Mouse (Mus musculus) G1E (cell line): ENCODE measurements around the gene Uqcrfs1. TPM values are rescaled to one million over a fixed set of nuclear protein-coding genes. Genes with fewer than 3 reads are reported as not detected.

Experiments
- ATAC-seq: 2 replicates; pipeline ENCODE4 v1.8.0; 2016; ENCODE audit warnings: mild to moderate bottlenecking; ENCODE audit not compliant: insufficient number of reproducible peaks, poor library complexity, low FRiP score, severe bottlenecking; ENCODE audit errors: extremely low read depth
- DNase-seq: peaks from one replicate; pipeline ENCODE4 v3.0.0; 2012; ENCODE audit warnings: low spot score
- H3K27me3 ChIP-seq: 2 replicates; pipeline ENCODE4 v1.6.1; 2012; ENCODE audit warnings: mild to moderate bottlenecking, low read length, inconsistent platforms; ENCODE audit not compliant: insufficient read depth
- H3K36me3 ChIP-seq: replicated peaks from 2 replicates; pipeline ENCODE3; 2012; ENCODE audit warnings: mild to moderate bottlenecking, inconsistent platforms
- H3K4me1 ChIP-seq: 2 replicates; pipeline ENCODE4 v1.6.1; 2012; ENCODE audit warnings: low read depth, low read length, inconsistent platforms, mixed read lengths; ENCODE audit not compliant: insufficient read depth
- H3K4me3 ChIP-seq: 2 replicates; pipeline ENCODE4 v1.5.1; 2012; ENCODE audit warnings: low read depth, mild to moderate bottlenecking, inconsistent platforms, low read length, moderate library complexity, mixed read lengths
- H3K9me3 ChIP-seq: replicated peaks from 2 replicates; pipeline ENCODE4 v1.6.1; 2012; ENCODE audit warnings: inconsistent platforms
- CTCF ChIP-seq: IDR thresholded peaks from 2 replicates; pipeline ENCODE4 v1.5.1; 2012; ENCODE audit warnings: low read depth, low read length, inconsistent platforms, mixed read lengths
- GATA1 ChIP-seq: IDR thresholded peaks from 2 replicates; pipeline ENCODE4 v1.6.1; 2012; ENCODE audit warnings: borderline replicate concordance, low read length, inconsistent platforms, mixed read lengths
- GATA2 ChIP-seq: IDR thresholded peaks from 2 replicates; pipeline ENCODE4 v1.6.1; 2012; ENCODE audit warnings: low read depth, low read length, inconsistent platforms, borderline replicate concordance
- POLR2AphosphoS5 ChIP-seq: IDR thresholded peaks from 2 replicates; pipeline ENCODE4 v1.6.1; 2012; ENCODE audit warnings: low read depth, low read length, inconsistent platforms; ENCODE audit not compliant: insufficient replicate concordance
- TAL1 ChIP-seq: conservative IDR thresholded peaks from 2 replicates; pipeline ENCODE4 v1.6.1; 2012; ENCODE audit warnings: low read depth, low read length, inconsistent platforms, mixed read lengths
- polyA plus RNA-seq: library from polyadenylated mRNA; stranded (reverse); fragments of >175 nt; gene quantifications from 2 replicates; pipeline ENCODE4 v1.2.3, GENCODE M21; 2012
- total RNA-seq, 2 experiments: library from RNA; stranded (forward) in 1 of 2; stranded (reverse) in 1 of 2; fragments of 200-1000 nt in 1 of 2; fragments of >200 nt in 1 of 2; fragmentation: Nextera tagmentation in 1 of 2; gene quantifications; 2 replicates each; pipeline ENCODE4 v1.2.3; 2014 to 2017

The Uqcrfs1 gene
- total and polyA plus RNA-seq, 3 experiments, result 61.2 to 158 (median 106) TPM

DNA sequence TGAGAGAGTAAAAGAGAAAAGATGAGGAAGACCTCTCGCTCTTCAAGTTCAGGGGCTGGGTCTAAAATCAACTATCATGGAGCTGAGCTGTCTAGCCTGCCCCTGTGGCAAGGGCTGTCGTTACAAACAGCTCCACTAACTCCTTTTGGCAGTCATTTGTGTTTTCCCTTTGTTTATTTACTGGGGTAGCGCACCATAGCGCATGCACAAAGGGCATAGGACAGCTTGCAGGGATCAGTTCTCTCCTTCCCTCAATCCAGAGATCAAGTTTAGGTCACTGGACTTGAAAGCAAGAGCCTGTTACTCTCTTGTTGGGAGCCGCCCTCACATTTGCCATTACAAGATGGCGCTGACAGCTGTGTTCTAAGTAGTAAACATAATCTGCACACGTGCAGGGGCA is 22.4 kb upstream of the Uqcrfs1 start:
- Histone ChIP-seq H3K4me3 (no peak overlapping the region), H3K4me1 (peaks cover 2% of the 10 kb centered on the region; the same call in 1 of the 2 replicates), H3K36me3 (no peaks in the 10 kb centered on the region), H3K9me3 (no peaks in the 10 kb centered on the region), H3K27me3 (peaks cover 7% of the 10 kb centered on the region)
- TF ChIP-seq CTCF (no peak), TAL1 (no peak), POLR2AphosphoS5 (no peak), GATA2 (no peak), GATA1 (no peak)
- ATAC-seq (no peak), DNase-seq (no peak)

- Histone ChIP-seq H3K9me3 (no peaks in the 10 kb centered on the region), H3K27me3 (peaks cover 11% of the 10 kb centered on the region), H3K36me3 (no peaks in the 10 kb centered on the region), H3K4me3 (no peak overlapping the region), H3K4me1 (peaks cover 2% of the 10 kb centered on the region; the same call in 1 of the 2 replicates)
- ATAC-seq (no peak), DNase-seq (no peak)
- no peak for TF ChIP-seq GATA1
- TF ChIP-seq CTCF, result no peak
- no peak for TF ChIP-seq POLR2AphosphoS5
- no peak for TF ChIP-seq TAL1
- no peak for TF ChIP-seq GATA2
These were observed 21.6 kb upstream of the Uqcrfs1 start for GRCm38 (mm10) chr13:30566767-30567166.

GRCm38 (mm10) chr13:30560603-30561002 is 15.4 kb upstream of the Uqcrfs1 start:
- no peaks in the 10 kb centered on the region for H3K36me3 ChIP-seq
- DNase-seq (no peak), ATAC-seq (no peak)
- no peak overlapping the region for H3K4me3 ChIP-seq
- H3K27me3 ChIP-seq, result peaks cover 6% of the 10 kb centered on the region
- no peaks in the 10 kb centered on the region for H3K4me1 ChIP-seq
- no peak for TF ChIP-seq GATA1
- TF ChIP-seq POLR2AphosphoS5, result no peak
- TF ChIP-seq CTCF, result no peak
- no peak for TF ChIP-seq TAL1
- no peak for TF ChIP-seq GATA2
- no peaks in the 10 kb centered on the region for H3K9me3 ChIP-seq

GRCm38 (mm10) chr13:30560052-30560451 is 14.9 kb upstream of the Uqcrfs1 start:
- TF ChIP-seq TAL1 (no peak), POLR2AphosphoS5 (no peak), GATA2 (no peak), GATA1 (no peak), CTCF (no peak)
- Histone ChIP-seq H3K9me3 (no peaks in the 10 kb centered on the region), H3K4me1 (no peaks in the 10 kb centered on the region), H3K36me3 (no peaks in the 10 kb centered on the region), H3K4me3 (no peak overlapping the region), H3K27me3 (peaks cover 6% of the 10 kb centered on the region)
- no peak for DNase-seq
- ATAC-seq, result no peak

DNA sequence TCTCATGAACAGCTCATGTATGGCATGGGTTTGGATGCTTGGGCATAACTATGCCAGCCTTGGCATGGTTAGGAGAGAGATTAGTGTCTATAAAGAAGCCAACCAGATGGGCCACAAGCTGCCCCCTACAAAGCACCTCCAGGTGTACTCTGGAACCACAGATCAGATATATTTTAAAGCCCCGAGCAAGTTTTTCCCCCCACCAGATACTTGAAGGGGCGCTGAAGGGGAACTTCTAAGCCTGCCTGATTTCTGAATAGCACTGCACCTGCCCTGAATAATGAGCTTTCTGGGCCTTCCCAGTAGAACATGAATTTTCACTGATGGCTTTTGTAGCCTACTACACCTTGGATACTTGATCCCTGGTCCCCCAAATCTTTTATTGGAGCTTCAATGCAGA is 12.6 kb upstream of the Uqcrfs1 start:
- TF ChIP-seq GATA1 (no peak), POLR2AphosphoS5 (no peak), CTCF (no peak), TAL1 (no peak)
- H3K9me3 ChIP-seq, result no peaks in the 10 kb centered on the region
- ATAC-seq (no peak), DNase-seq (no peak)
- H3K4me3 ChIP-seq, result no peak overlapping the region
- no peaks in the 10 kb centered on the region for H3K36me3 ChIP-seq
- H3K4me1 ChIP-seq, result no peaks in the 10 kb centered on the region
- H3K27me3 ChIP-seq, result peaks cover 8% of the 10 kb centered on the region

DNA sequence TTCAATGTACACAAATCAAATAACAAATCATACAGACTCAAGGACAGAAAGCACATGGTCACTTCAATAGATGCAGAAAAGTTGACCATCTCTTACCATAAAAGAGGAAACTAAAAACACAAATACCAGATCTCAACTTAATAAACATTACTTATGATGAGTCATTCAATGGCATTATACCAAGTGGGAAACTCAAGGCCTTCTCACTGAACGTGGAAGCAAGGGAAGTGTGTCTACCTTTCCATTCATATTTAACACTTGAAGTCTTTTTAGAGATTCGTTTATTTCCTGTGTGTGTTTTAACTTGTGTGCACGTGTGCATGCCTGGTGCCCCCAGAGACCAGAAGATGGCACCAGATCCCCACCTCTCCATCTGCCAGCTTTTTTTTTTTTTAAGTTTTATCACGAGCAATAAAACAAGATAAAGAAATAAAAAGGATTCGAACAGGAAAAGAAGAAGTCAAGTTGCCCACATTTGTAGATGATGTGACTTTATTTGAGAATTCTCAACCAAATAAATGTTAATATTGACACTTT is 8.0 kb upstream of the Uqcrfs1 start:
- ATAC-seq, result no peak

GRCm38 (mm10) chr13:30549339-30549738 is 4.2 kb upstream of the Uqcrfs1 start:
- no peak for TF ChIP-seq POLR2AphosphoS5
- no peak for TF ChIP-seq GATA2
- TF ChIP-seq GATA1, result no peak
- TF ChIP-seq TAL1, result no peak
- TF ChIP-seq CTCF, result no peak

More for the DNA sequence above, 8.0 kb upstream of the Uqcrfs1 start:
- peaks cover 18% of the 10 kb centered on the region for H3K27me3 ChIP-seq
- H3K4me1 ChIP-seq, result peaks cover 7% of the 10 kb centered on the region
- no peaks in the 10 kb centered on the region for H3K9me3 ChIP-seq
- H3K36me3 ChIP-seq, result no peaks in the 10 kb centered on the region
- TF ChIP-seq CTCF (no peak), TAL1 (no peak), POLR2AphosphoS5 (no peak), GATA1 (no peak), GATA2 (no peak)
- no peak overlapping the region for H3K4me3 ChIP-seq
- DNase-seq, result no peak

More at GRCm38 (mm10) chr13:30549339-30549738, 4.2 kb upstream of the Uqcrfs1 start:
- DNase-seq (no peak), ATAC-seq (no peak)
- H3K4me3 ChIP-seq, result no peak overlapping the region
- peaks cover 14% of the 10 kb centered on the region for H3K27me3 ChIP-seq
- peaks cover 8% of the 10 kb centered on the region for H3K4me1 ChIP-seq
- H3K36me3 ChIP-seq, result no peaks in the 10 kb centered on the region
- H3K9me3 ChIP-seq, result no peaks in the 10 kb centered on the region
